Mouse (Mus musculus) forebrain, postnatal 0 days (tissue): Measurements from ENCODE around the gene Fmo6. TPM values are rescaled to one million over a fixed set of nuclear protein-coding genes. Genes with fewer than 3 reads are reported as not detected.

Experiments used
- ATAC-seq: fragments of 200-750 bp; cut with Nextera tagmentation; 2 replicates; pipeline ENCODE4 v1.8.0; 2017; ENCODE audit warnings: mild to moderate bottlenecking, moderate library complexity
- DNase-seq: peaks from one replicate; pipeline ENCODE4 v3.0.0-alpha.2; 2015
- H3K27ac ChIP-seq: fragments of 300-500 bp; sonication (generic); 2 replicates; pipeline ENCODE4 v1.5.1; 2014; ENCODE audit warnings: low read depth, mild to moderate bottlenecking, antibody characterized with exemption, low read length, moderate library complexity, mixed read lengths
- H3K27me3 ChIP-seq: fragments of 300-500 bp; sonication (generic); 2 replicates; pipeline ENCODE4 v1.6.1; 2014; ENCODE audit warnings: mild to moderate bottlenecking, low read length, mixed read lengths; ENCODE audit not compliant: insufficient read depth
- H3K36me3 ChIP-seq: fragments of 300-500 bp; sonication (generic); 2 replicates; pipeline ENCODE4 v1.6.1; 2014; ENCODE audit warnings: mild to moderate bottlenecking, moderate library complexity; ENCODE audit not compliant: insufficient read depth
- H3K4me1 ChIP-seq: fragments of 300-500 bp; sonication (generic); 2 replicates; pipeline ENCODE4 v1.6.1; 2014; ENCODE audit warnings: antibody characterized with exemption; ENCODE audit not compliant: insufficient read depth
- H3K4me2 ChIP-seq: fragments of 300-500 bp; sonication (generic); 2 replicates; pipeline ENCODE4 v1.6.1; 2014; ENCODE audit warnings: low read depth, mild to moderate bottlenecking, moderate library complexity
- H3K4me3 ChIP-seq: fragments of 300-500 bp; sonication (generic); 2 replicates; pipeline ENCODE4 v1.5.1; 2014; ENCODE audit warnings: low read depth, low read length, mixed read lengths
- H3K9ac ChIP-seq: fragments of 300-500 bp; sonication (generic); 2 replicates; pipeline ENCODE4 v1.6.1; 2014; ENCODE audit warnings: mild to moderate bottlenecking
- H3K9me3 ChIP-seq: fragments of 300-500 bp; sonication (generic); 2 replicates; pipeline ENCODE4 v1.6.1; 2016; ENCODE audit warnings: low read length
- CTCF ChIP-seq: sonication (generic); IDR thresholded peaks from 2 replicates; pipeline ENCODE4 v1.5.1; 2016; ENCODE audit warnings: antibody characterized with exemption, control low read depth, low read depth
- whole genome bisulfite sequencing: fragments of 180-500 bp; shearing (Covaris S2); extraction: QIAGEN DNeasy Blood & Tissue Kit; methylation state at CpG from one replicate; pipeline ENCODE4 v1.1.7; 2014; 5-methylcytosine and 5-hydroxymethylcytosine counted together
- polyA plus RNA-seq: library from polyadenylated mRNA; unstranded; fragments of >200 nt; fragmentation: Nextera tagmentation; extraction: Ambion mirVana; gene quantifications from 2 replicates; pipeline ENCODE4 v1.2.1, GENCODE M21; 2015
- total RNA-seq: library from RNA; depleted of rRNA; stranded (reverse); fragments of >200 nt; gene quantifications from 2 replicates; pipeline ENCODE4 v1.2.3, GENCODE M21; 2014

Gene Fmo6
- total and polyA plus RNA-seq, 2 experiments from 2014 or later: not detected

DNA sequence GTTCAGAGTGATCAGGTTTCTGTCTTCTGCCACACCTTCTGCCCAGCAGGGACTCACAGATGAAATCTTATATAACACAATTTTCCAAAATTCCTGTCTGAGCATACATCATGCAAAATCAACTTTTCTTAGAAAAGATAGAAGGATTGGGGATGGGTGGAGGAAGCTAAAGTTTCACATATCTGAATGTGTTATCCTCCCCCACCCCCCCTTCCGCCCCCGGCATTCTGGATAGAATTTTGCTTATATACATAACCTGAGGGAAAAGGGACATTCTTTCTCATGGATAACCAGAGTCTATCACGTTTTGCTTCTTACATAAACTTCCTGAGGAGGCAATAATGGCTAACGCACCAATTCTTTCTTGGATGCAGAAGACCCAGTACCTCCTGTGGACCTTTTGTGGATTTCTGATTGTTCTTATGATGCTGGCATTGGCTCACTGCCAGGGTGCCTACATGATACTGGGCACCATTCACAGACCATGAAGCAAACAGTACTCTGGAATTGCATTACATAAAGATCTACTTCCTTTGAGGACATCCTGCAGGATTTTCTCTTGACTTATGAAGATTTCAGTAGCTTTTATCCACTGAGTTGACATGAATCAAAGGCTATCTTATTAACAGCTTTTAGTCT, 2.8 kb downstream of the Fmo6 start:
- no peak for ATAC-seq
- H3K9me3 ChIP-seq: no peaks in the 10 kb centered on the region
- no peaks in the 10 kb centered on the region for H3K36me3 ChIP-seq
- no peaks in the 10 kb centered on the region for H3K4me1 ChIP-seq
- H3K27ac ChIP-seq: no peak overlapping the region
- H3K4me2 ChIP-seq: no peak overlapping the region
- DNase-seq: no peak
- WGBS: 69% methylated on average over 4 of the region's 4 CpGs
- H3K27me3 ChIP-seq: no peaks in the 10 kb centered on the region
- H3K9ac ChIP-seq: no peak overlapping the region
- H3K4me3 ChIP-seq: no peak overlapping the region
- TF ChIP-seq CTCF: no peak

DNA sequence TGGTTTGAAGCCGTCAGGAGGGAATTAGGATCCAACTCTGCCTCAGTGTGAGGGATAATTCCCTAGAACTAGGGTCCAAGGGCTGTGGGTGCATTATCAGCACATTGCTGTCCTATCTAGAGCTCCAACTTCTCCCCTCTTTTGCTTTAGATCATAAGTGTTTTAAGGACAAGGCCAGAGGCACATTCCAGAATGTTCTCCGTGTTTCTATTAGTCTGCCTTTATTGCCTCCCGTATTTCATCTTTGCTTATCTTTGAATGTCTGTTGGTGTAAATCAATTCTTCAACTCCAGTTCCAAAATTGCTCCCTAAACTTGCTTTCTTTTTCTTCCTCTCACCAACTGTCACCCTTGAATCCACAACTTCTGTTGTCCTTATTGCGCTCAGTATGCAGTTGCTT, 4.9 kb downstream of the Fmo6 start:
- no peak overlapping the region for H3K27ac ChIP-seq
- no peaks in the 10 kb centered on the region for H3K27me3 ChIP-seq
- H3K4me1 ChIP-seq: no peaks in the 10 kb centered on the region
- H3K4me2 ChIP-seq: no peak overlapping the region
- H3K4me3 ChIP-seq: no peak overlapping the region
- WGBS: 88% methylated on average over 4 of the region's 4 CpGs
- no peak for DNase-seq
- no peaks in the 10 kb centered on the region for H3K36me3 ChIP-seq
- H3K9me3 ChIP-seq: no peaks in the 10 kb centered on the region
- no peak overlapping the region for H3K9ac ChIP-seq
- no peak for ATAC-seq
- no peak for TF ChIP-seq CTCF

DNA sequence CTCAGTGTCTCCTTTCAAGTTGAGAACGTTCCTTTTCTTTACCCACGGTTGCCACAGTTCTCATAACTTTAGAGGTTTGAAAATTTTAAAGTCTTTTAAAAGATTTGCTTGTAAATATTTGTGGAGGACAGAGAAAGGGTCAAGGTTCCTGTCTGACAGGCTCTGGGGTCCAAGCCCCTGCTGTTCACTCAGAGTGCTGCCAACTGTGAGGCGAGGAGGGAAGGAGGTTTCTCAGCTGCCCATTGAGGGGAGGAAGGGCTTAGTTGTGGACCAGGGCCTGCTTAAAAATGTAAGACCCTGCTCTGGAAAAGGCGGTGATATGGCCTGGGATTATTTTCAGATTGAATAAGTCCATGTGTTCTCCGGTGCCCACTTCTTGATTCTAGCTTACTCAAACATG, 5.4 kb downstream of the Fmo6 start:
- no peaks in the 10 kb centered on the region for H3K27me3 ChIP-seq
- TF ChIP-seq CTCF: no peak
- H3K4me3 ChIP-seq: no peak overlapping the region
- H3K9ac ChIP-seq: no peak overlapping the region
- no peaks in the 10 kb centered on the region for H3K9me3 ChIP-seq
- no peak for ATAC-seq
- 80% methylated on average over 5 of the region's 5 CpGs for WGBS
- H3K4me1 ChIP-seq: no peaks in the 10 kb centered on the region
- no peak for DNase-seq
- no peaks in the 10 kb centered on the region for H3K36me3 ChIP-seq
- H3K27ac ChIP-seq: no peak overlapping the region
- H3K4me2 ChIP-seq: no peak overlapping the region

DNA sequence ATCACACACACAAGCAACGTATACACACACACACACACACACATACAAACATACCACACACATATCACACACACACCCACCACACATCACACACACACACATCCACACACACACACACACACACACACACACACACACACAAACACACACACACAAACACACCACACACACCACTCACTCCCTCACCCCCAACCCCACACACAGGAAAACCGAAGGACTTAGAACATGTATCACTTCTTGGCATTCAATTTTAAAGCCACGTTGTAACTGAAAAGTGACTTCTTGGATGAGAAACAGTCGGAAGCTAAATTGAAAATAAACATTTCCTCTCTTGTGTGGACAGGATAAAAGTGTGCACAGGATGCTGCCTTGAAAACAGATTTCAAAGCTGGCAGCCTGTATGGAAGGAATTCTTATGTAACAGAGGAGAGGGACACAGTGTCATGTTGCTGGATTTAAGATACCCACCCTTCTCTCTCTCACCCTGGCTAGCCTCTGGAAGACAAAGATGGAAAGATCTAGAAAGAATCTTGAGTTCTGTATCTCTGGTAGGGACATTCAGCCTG, 5.9 kb downstream of the Fmo6 start:
- 88% methylated on average over 4 of the region's 4 CpGs for WGBS
- Histone ChIP-seq H3K4me1 (no peaks in the 10 kb centered on the region), H3K9me3 (no peaks in the 10 kb centered on the region), H3K27me3 (no peaks in the 10 kb centered on the region), H3K4me2 (no peak overlapping the region), H3K4me3 (no peak overlapping the region), H3K9ac (no peak overlapping the region), H3K36me3 (no peaks in the 10 kb centered on the region), H3K27ac (no peak overlapping the region)
- TF ChIP-seq CTCF: no peak
- no peak for ATAC-seq
- DNase-seq: no peak

DNA sequence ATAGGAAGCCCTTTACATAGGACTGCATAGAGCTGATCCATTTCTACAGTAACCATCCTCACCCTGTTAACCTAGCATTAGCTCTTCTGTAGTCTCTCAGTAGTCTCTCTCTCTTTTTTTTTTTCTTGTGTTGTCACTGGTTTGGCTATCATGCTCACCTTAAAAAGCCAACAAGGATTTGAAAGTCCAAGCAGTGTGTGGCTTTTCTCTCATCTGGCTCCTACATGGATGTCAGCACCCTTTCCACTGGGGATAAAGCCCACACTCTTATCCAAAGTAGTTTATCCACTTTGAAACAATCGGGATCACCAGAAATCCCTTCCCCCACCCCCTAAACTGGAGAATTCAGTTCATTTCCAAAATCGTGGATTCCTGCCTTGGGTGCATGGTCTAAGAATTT, 6.7 kb downstream of the Fmo6 start:
- no peak for TF ChIP-seq CTCF
- Histone ChIP-seq H3K36me3 (no peaks in the 10 kb centered on the region), H3K4me2 (no peak overlapping the region), H3K9ac (no peak overlapping the region), H3K27me3 (no peaks in the 10 kb centered on the region), H3K4me1 (no peaks in the 10 kb centered on the region), H3K27ac (no peak overlapping the region), H3K4me3 (no peak overlapping the region), H3K9me3 (no peaks in the 10 kb centered on the region)
- DNase-seq: no peak
- ATAC-seq: no peak
- WGBS: 53% methylated on average over 2 of the region's 2 CpGs

DNA sequence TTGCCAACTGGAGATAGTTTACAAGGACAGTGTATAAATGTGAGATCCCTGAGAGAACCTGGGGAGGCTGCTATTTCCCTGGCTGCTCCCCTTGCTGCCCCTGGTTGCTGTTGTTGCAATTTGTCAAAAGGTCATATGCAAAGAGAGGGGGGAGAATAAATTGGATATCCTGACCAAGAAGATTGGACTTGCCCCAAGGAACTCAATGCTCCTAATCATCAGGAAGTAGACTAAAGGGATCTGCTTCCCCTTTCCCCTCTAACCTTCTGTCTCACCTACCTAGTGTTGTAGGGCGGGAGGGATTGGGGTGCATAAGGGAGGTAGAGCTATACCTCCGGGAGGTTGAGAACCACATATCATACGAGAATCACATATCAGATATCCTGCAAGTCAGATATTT, 8.2 kb downstream of the Fmo6 start:
- no peak overlapping the region for H3K4me2 ChIP-seq
- no peak for ATAC-seq
- no peak overlapping the region for H3K9ac ChIP-seq
- no peaks in the 10 kb centered on the region for H3K9me3 ChIP-seq
- H3K4me1 ChIP-seq: no peaks in the 10 kb centered on the region
- 87% methylated on average over 3 of the region's 3 CpGs for WGBS
- no peaks in the 10 kb centered on the region for H3K36me3 ChIP-seq
- no peak overlapping the region for H3K4me3 ChIP-seq
- DNase-seq: no peak
- H3K27me3 ChIP-seq: no peaks in the 10 kb centered on the region
- H3K27ac ChIP-seq: no peak overlapping the region
- no peak for TF ChIP-seq CTCF

DNA sequence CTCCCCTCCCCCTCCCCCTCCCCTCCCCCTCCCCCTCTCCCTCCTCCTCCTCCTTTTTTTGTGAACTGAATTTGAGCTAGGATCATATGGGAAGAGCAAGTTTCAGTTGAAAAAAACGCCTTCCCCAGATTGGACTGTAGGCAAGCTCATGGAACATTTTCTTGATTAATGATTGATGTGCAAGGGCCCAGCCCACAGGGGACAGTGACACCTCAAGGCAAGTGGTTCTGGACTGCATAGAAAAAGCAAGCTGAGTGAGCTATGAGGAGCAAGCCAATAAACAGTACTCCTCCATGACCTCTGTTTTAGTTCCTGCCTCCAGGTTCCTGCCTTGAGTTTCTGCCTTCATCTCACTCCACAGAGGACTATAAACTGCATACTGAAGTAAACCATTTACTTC, 12.2 kb downstream of the Fmo6 start:
- no peaks in the 10 kb centered on the region for H3K9me3 ChIP-seq
- H3K27me3 ChIP-seq: no peaks in the 10 kb centered on the region
- DNase-seq (no peak), ATAC-seq (no peak)
- WGBS: 81% methylated on average over 1 of the region's 1 CpGs
- no peak overlapping the region for H3K4me2 ChIP-seq
- H3K4me1 ChIP-seq: no peaks in the 10 kb centered on the region
- no peak overlapping the region for H3K27ac ChIP-seq
- no peaks in the 10 kb centered on the region for H3K36me3 ChIP-seq
- H3K4me3 ChIP-seq: no peak overlapping the region
- TF ChIP-seq CTCF: no peak
- no peak overlapping the region for H3K9ac ChIP-seq
